ENCODE assay signal across 30 mouse cellular contexts in genomic region chr11:97071129-97071528, GRCm38 (mm10). TPM values are rescaled to one million over a fixed set of nuclear protein-coding genes. Genes with fewer than 3 reads are reported as not detected.
A peak's percentile ranks its signal among the peaks of the same experiment; 100 is the strongest.
DNase-seq lines count a peak whose midpoint lies in the region; ATAC-seq and TF ChIP-seq lines count a peak whose summit lies in the region.
"Had no signal": no experiment of that assay in that cellular context is flagged by ENCODE, and none has a peak within 500 bp of the region (broad histone marks: within the 10 kb centered on the region; RNA-seq: fewer than 3 reads in every experiment).

No protein-coding gene starts in this region.

- ATAC-seq in heart, embryonic 15.5 days (replicated peaks; ENCODE audit: insufficient number of reproducible peaks, insufficient read depth, low FRiP score, low read depth), result peak; percentile 85
- no peak for ATAC-seq in hindbrain, embryonic 16.5 days
- ATAC-seq: forebrain, embryonic 15.5 days; inflammation-experienced regulatory T-cells, adult 6 months; midbrain, embryonic 15.5 days; Patski had no signal

- intact Hi-C loops in left cerebral cortex, postnatal 25 days (cut with DNase I), result no loop called here

- no peak overlapping the region for H3K9ac ChIP-seq in heart, embryonic 15.5 days
- no peak overlapping the region for H3K9ac ChIP-seq in hindbrain, embryonic 16.5 days (ENCODE audit: low read depth, low read length)
- H3K9ac ChIP-seq: embryonic facial prominence, embryonic 15.5 days; forebrain, embryonic 15.5 days; hindbrain, embryonic 13.5 days; limb, embryonic 15.5 days; liver, embryonic 15.5 days; lung, embryonic 15.5 days; midbrain, embryonic 15.5 days; neural tube, embryonic 12.5 days had no signal

- no peak overlapping the region for H3K4me3 ChIP-seq in kidney, adult 2 months (ENCODE audit: insufficient read depth, low read depth, low read length)
- H3K4me3 ChIP-seq in heart, embryonic 15.5 days, result no peak overlapping the region
- H3K4me3 ChIP-seq in hindbrain, embryonic 16.5 days (ENCODE audit: low read length), result no peak overlapping the region
- H3K4me3 ChIP-seq: embryonic facial prominence, embryonic 15.5 days; forebrain, embryonic 15.5 days; hindbrain, embryonic 13.5 days; limb, embryonic 15.5 days; liver, embryonic 15.5 days; lung, embryonic 15.5 days; midbrain, embryonic 15.5 days; neural tube, embryonic 12.5 days had no signal

- H3K9me3 ChIP-seq in heart, embryonic 15.5 days (replicated peaks), result no peaks in the 10 kb centered on the region
- H3K9me3 ChIP-seq in hindbrain, embryonic 16.5 days (ENCODE audit: control insufficient read depth, low read length), result no peaks in the 10 kb centered on the region
- H3K9me3 ChIP-seq: embryonic facial prominence, embryonic 15.5 days; forebrain, embryonic 15.5 days; hindbrain, embryonic 13.5 days; limb, embryonic 15.5 days; liver, embryonic 15.5 days; lung, embryonic 15.5 days; midbrain, embryonic 15.5 days; neural tube, embryonic 12.5 days had no signal

- TF ChIP-seq CTCF in kidney, adult 2 months (conservative IDR thresholded peaks at IDR 0.05; ENCODE audit: insufficient read depth, insufficient read length, low read depth, low read length), result no peak

- 69% methylated on average over 1 of the region's 1 CpGs for WGBS in kidney, adult 2 months
- WGBS in heart, embryonic 15.5 days, result 19% methylated on average over 1 of the region's 1 CpGs
- WGBS in hindbrain, embryonic 16.5 days, result 82% methylated on average over 1 of the region's 1 CpGs

- H3K27me3 ChIP-seq in kidney, adult 2 months (replicated peaks; ENCODE audit: control insufficient read depth, insufficient read depth, low read length), result no peaks in the 10 kb centered on the region
- H3K27me3 ChIP-seq in heart, embryonic 15.5 days, result no peaks in the 10 kb centered on the region
- H3K27me3 ChIP-seq in hindbrain, embryonic 16.5 days (replicated peaks; ENCODE audit: control insufficient read depth, insufficient read depth, low read length), result no peaks in the 10 kb centered on the region
- H3K27me3 ChIP-seq: embryonic facial prominence, embryonic 15.5 days; forebrain, embryonic 15.5 days; hindbrain, embryonic 13.5 days; limb, embryonic 15.5 days; liver, embryonic 15.5 days; lung, embryonic 15.5 days; midbrain, embryonic 15.5 days; neural tube, embryonic 12.5 days; Patski had no signal

- no peak overlapping the region for H3K4me2 ChIP-seq in heart, embryonic 15.5 days
- no peak overlapping the region for H3K4me2 ChIP-seq in hindbrain, embryonic 16.5 days (ENCODE audit: low read length)
- H3K4me2 ChIP-seq: embryonic facial prominence, embryonic 15.5 days; forebrain, embryonic 15.5 days; hindbrain, embryonic 13.5 days; limb, embryonic 15.5 days; liver, embryonic 15.5 days; lung, embryonic 15.5 days; midbrain, embryonic 15.5 days; neural tube, embryonic 12.5 days had no signal

- no peak for TF ChIP-seq POLR2A in kidney, adult 2 months (IDR thresholded peaks at IDR 0.05; ENCODE audit: low read depth, low read length)

- DNase-seq in gastrocnemius, adult 8-10 months (ENCODE audit: low spot score in 2 of 2), result peak; percentile 62 to 68
- DNase-seq in gastrocnemius, postnatal 4 days (ENCODE audit: low spot score in 2 of 2), result no peak
- DNase-seq in kidney, postnatal 4 days, result peak; percentile 36 to 51
- no peak for DNase-seq in kidney, adult 2 months
- DNase-seq in thymus, adult 18-20 months, result no peak
- DNase-seq in left cerebral cortex, postnatal 25 days (ENCODE audit: low spot score in 2 of 2), result no peak
- DNase-seq: adrenal gland, postnatal 36 days; cerebellum, adult 11 months; cerebellum, adult 9-11 months; kidney, adult 8-10 months; kidney, postnatal 36 days; layer of hippocampus, adult 9-11 months; left cerebral cortex, postnatal 4 days; lung, postnatal 4 days; right cerebral cortex, postnatal 14 days; thymus, postnatal 25 days had no signal

- no peaks in the 10 kb centered on the region for H3K4me1 ChIP-seq in kidney, adult 2 months (ENCODE audit: control insufficient read depth, insufficient read depth, low read length)
- H3K4me1 ChIP-seq in heart, embryonic 15.5 days (replicated peaks), result peaks cover 13% of the 10 kb centered on the region
- no peaks in the 10 kb centered on the region for H3K4me1 ChIP-seq in hindbrain, embryonic 16.5 days (ENCODE audit: control insufficient read depth, insufficient read depth, low read depth, low read length)
- H3K4me1 ChIP-seq: embryonic facial prominence, embryonic 15.5 days; forebrain, embryonic 15.5 days; hindbrain, embryonic 13.5 days; limb, embryonic 15.5 days; liver, embryonic 15.5 days; midbrain, embryonic 15.5 days; neural tube, embryonic 12.5 days had no signal

- H3K27ac ChIP-seq in kidney, adult 2 months (ENCODE audit: insufficient read depth, low read depth, low read length), result no peak overlapping the region
- H3K27ac ChIP-seq in heart, embryonic 15.5 days, result peak overlapping the region; percentile 79
- no peak overlapping the region for H3K27ac ChIP-seq in hindbrain, embryonic 16.5 days (ENCODE audit: low read depth, low read length)
- H3K27ac ChIP-seq: embryonic facial prominence, embryonic 15.5 days; forebrain, embryonic 15.5 days; hindbrain, embryonic 13.5 days; limb, embryonic 15.5 days; liver, embryonic 15.5 days; lung, embryonic 15.5 days; midbrain, embryonic 15.5 days; neural tube, embryonic 12.5 days had no signal

- no peaks in the 10 kb centered on the region for H3K36me3 ChIP-seq in kidney, adult 2 months (ENCODE audit: control insufficient read depth, insufficient read depth, low read length)
- H3K36me3 ChIP-seq in heart, embryonic 15.5 days, result no peaks in the 10 kb centered on the region; the same call in 1 of the 2 replicates
- 0 out of 2 replicates have a peak, but pooled peaks cover 2% of the 10 kb centered on the region for H3K36me3 ChIP-seq in hindbrain, embryonic 16.5 days (ENCODE audit: control insufficient read depth, insufficient read depth, low read length)

RNA-seq across cellular contexts. Expression of gene Osbpl7, which starts 20.7 kb away (rescaled TPM):
- 1 to 10 TPM; 3.0 to 4.5 (median 3.2) TPM for total RNA-seq in gastrocnemius, adult 8-10 months (2022)
- 1 to 10 TPM; 5.7 to 6.8 TPM for total RNA-seq in gastrocnemius, postnatal 4 days (2021)
- polyA plus RNA-seq in kidney, adult 2 months (2012; rRNA removed), result 9.0 and 9.1 TPM in 2 replicates
- polyA plus RNA-seq in heart, embryonic 15.5 days (2015; fragmentation: Nextera tagmentation; extraction: Ambion mirVana), result 4.4 and 8.5 TPM in 2 replicates
- 12.5 and 12.9 TPM in 2 replicates for polyA plus RNA-seq in hindbrain, embryonic 16.5 days (2015; fragmentation: Nextera tagmentation; extraction: Ambion mirVana)
- 10 to 100 TPM; 11.2 to 15.3 TPM for total RNA-seq in left cerebral cortex, postnatal 25 days (2021)

RNA-seq across cellular contexts. Expression of gene Mrpl10, which starts 29.8 kb away (rescaled TPM):
- total RNA-seq in gastrocnemius, adult 8-10 months (2022), result 10 to 100 TPM; 44.1 to 52.7 (median 45.6) TPM
- 10 to 100 TPM; 56.4 to 59.2 TPM for total RNA-seq in gastrocnemius, postnatal 4 days (2021)
- polyA plus RNA-seq in kidney, adult 2 months (2012; rRNA removed), result 137 and 138 TPM in 2 replicates
- 61.1 and 67.3 TPM in 2 replicates for polyA plus RNA-seq in heart, embryonic 15.5 days (2015; fragmentation: Nextera tagmentation; extraction: Ambion mirVana)
- polyA plus RNA-seq in hindbrain, embryonic 16.5 days (2015; fragmentation: Nextera tagmentation; extraction: Ambion mirVana), result 63.4 and 66.9 TPM in 2 replicates
- 10 to 100 TPM; 67.9 to 68.8 TPM for total RNA-seq in left cerebral cortex, postnatal 25 days (2021)

RNA-seq across cellular contexts. Expression of gene Lrrc46, which starts 29.9 kb away (rescaled TPM):
- total RNA-seq in gastrocnemius, adult 8-10 months (2022), result not detected
- under 1 TPM in 1 of 2 experiments, not detected in 1; 0.47 TPM for total RNA-seq in gastrocnemius, postnatal 4 days (2021)
- 1.9 and 2.5 TPM in 2 replicates for polyA plus RNA-seq in kidney, adult 2 months (2012; rRNA removed)
- polyA plus RNA-seq in heart, embryonic 15.5 days (2015; fragmentation: Nextera tagmentation; extraction: Ambion mirVana), result 0.72 and 1.1 TPM in 2 replicates
- 3.4 and 3.9 TPM in 2 replicates for polyA plus RNA-seq in hindbrain, embryonic 16.5 days (2015; fragmentation: Nextera tagmentation; extraction: Ambion mirVana)
- under 1 TPM; 0.66 to 0.71 TPM for total RNA-seq in left cerebral cortex, postnatal 25 days (2021)
- total RNA-seq: megakaryocyte-erythroid progenitor cell, adult 5-6 weeks had no signal
- polyA plus RNA-seq: inflammation-experienced regulatory T-cells, adult 6 months; spleen, adult 2 months had no signal

RNA-seq across cellular contexts. Expression of gene Scrn2, which starts 41.4 kb away (rescaled TPM):
- 10 to 100 TPM; 13.0 to 14.4 (median 13.6) TPM for total RNA-seq in gastrocnemius, adult 8-10 months (2022)
- total RNA-seq in gastrocnemius, postnatal 4 days (2021), result 10 to 100 TPM; 12.2 to 15.8 TPM
- 104 and 112 TPM in 2 replicates for polyA plus RNA-seq in kidney, adult 2 months (2012; rRNA removed)
- polyA plus RNA-seq in heart, embryonic 15.5 days (2015; fragmentation: Nextera tagmentation; extraction: Ambion mirVana), result 14.7 and 20.3 TPM in 2 replicates
- polyA plus RNA-seq in hindbrain, embryonic 16.5 days (2015; fragmentation: Nextera tagmentation; extraction: Ambion mirVana), result 14.5 and 16.8 TPM in 2 replicates
- 1 to 10 TPM; 3.6 to 3.7 TPM for total RNA-seq in left cerebral cortex, postnatal 25 days (2021)

RNA-seq across cellular contexts. Expression of gene Tbx21, which starts 44.0 kb away (rescaled TPM):
- under 1 TPM; 0.19 to 0.58 (median 0.39) TPM for total RNA-seq in gastrocnemius, adult 8-10 months (2022)
- total RNA-seq in gastrocnemius, postnatal 4 days (2021), result 1 to 10 TPM in 1 of 2 experiments, under 1 TPM in 1; 0.98 to 1.4 TPM
- 0.20 and 0.56 TPM in 2 replicates for polyA plus RNA-seq in kidney, adult 2 months (2012; rRNA removed)
- polyA plus RNA-seq in heart, embryonic 15.5 days (2015; fragmentation: Nextera tagmentation; extraction: Ambion mirVana), result 0.05 and 0.36 TPM in 2 replicates
- polyA plus RNA-seq in hindbrain, embryonic 16.5 days (2015; fragmentation: Nextera tagmentation; extraction: Ambion mirVana), result 0.15 and 0.22 TPM in 2 replicates
- under 1 TPM; 0.18 to 0.30 TPM for total RNA-seq in left cerebral cortex, postnatal 25 days (2021)
- polyA plus RNA-seq: limb, embryonic 15.5 days; neural tube, embryonic 12.5 days; Patski had no signal

Comparison
In these comparisons a context has a peak if more than half of its experiments do, and no peak if none do; other contexts are left out.
1. DNase-seq: peak in gastrocnemius, adult 8-10 months (2 of 2) and kidney, postnatal 4 days (2 of 2); none in gastrocnemius, postnatal 4 days (0 of 2), kidney, adult 2 months (single experiment), thymus, adult 18-20 months (0 of 2) and left cerebral cortex, postnatal 25 days (0 of 2).